Mouse (Mus musculus): ENCODE results near the gene Pik3ca. TPM values are rescaled to one million over a fixed set of nuclear protein-coding genes. Genes with fewer than 3 reads are reported as not detected.

The Pik3ca gene
- polyA plus RNA-seq, 1 experiment from 2014 or later: 8.2 TPM

GRCm38 (mm10) chr3:32495856-32496710, 98.6 kb downstream of the Pik3ca start:
- Histone ChIP-seq H3K9ac (ENCODE audit: low read length) (no peak overlapping the region), H3K4me2 (ENCODE audit: low read depth, low read length) (no peak overlapping the region), H3K36me3 (ENCODE audit: control insufficient read depth, insufficient read depth, low read length) (no peaks in the 10 kb centered on the region), H3K4me1 (ENCODE audit: control insufficient read depth, insufficient read depth, low read length) (peaks cover 9% of the 10 kb centered on the region), H3K4me3 (replicated peaks; ENCODE audit: low read length) (no peak overlapping the region), H3K27me3 (ENCODE audit: control insufficient read depth, insufficient read depth, low read length) (no peaks in the 10 kb centered on the region), H3K27ac (ENCODE audit: low read length) (no peak overlapping the region; the same call in 1 of the 2 replicates), H3K9me3 (replicated peaks; ENCODE audit: control insufficient read depth, low read length) (no peaks in the 10 kb centered on the region)
- ATAC-seq (ENCODE audit: insufficient read depth, low FRiP score): peak; percentile 49; the same call in 1 of the 2 replicates
- 42% methylated on average over 8 of the region's 8 CpGs for WGBS

GRCm38 (mm10) chr3:32496711-32497070, 99.2 kb downstream of the Pik3ca start:
- no peak for ATAC-seq (ENCODE audit: insufficient read depth, low FRiP score)
- H3K4me2 ChIP-seq (ENCODE audit: low read depth, low read length): no peak overlapping the region
- H3K9ac ChIP-seq (ENCODE audit: low read length): no peak overlapping the region
- WGBS: 89% methylated on average over 1 of the region's 1 CpGs
- no peak overlapping the region for H3K4me3 ChIP-seq (replicated peaks; ENCODE audit: low read length)
- no peaks in the 10 kb centered on the region for H3K36me3 ChIP-seq (ENCODE audit: control insufficient read depth, insufficient read depth, low read length)
- no peaks in the 10 kb centered on the region for H3K9me3 ChIP-seq (replicated peaks; ENCODE audit: control insufficient read depth, low read length)
- H3K27me3 ChIP-seq (ENCODE audit: control insufficient read depth, insufficient read depth, low read length): no peaks in the 10 kb centered on the region
- peaks cover 9% of the 10 kb centered on the region for H3K4me1 ChIP-seq (ENCODE audit: control insufficient read depth, insufficient read depth, low read length)
- H3K27ac ChIP-seq (ENCODE audit: low read length): no peak overlapping the region; the same call in 1 of the 2 replicates

- peaks cover 9% of the 10 kb centered on the region for H3K4me1 ChIP-seq (ENCODE audit: control insufficient read depth, insufficient read depth, low read length)
- H3K36me3 ChIP-seq (ENCODE audit: control insufficient read depth, insufficient read depth, low read length): no peaks in the 10 kb centered on the region
- H3K9me3 ChIP-seq (replicated peaks; ENCODE audit: control insufficient read depth, low read length): no peaks in the 10 kb centered on the region
- H3K4me2 ChIP-seq (ENCODE audit: low read depth, low read length): no peak overlapping the region
- no peak overlapping the region for H3K4me3 ChIP-seq (replicated peaks; ENCODE audit: low read length)
- ATAC-seq (ENCODE audit: insufficient read depth, low FRiP score): no peak
- H3K27ac ChIP-seq (ENCODE audit: low read length): no peak overlapping the region
- 86% methylated on average over 2 of the region's 2 CpGs for WGBS
- H3K9ac ChIP-seq (ENCODE audit: low read length): no peak overlapping the region
- H3K27me3 ChIP-seq (ENCODE audit: control insufficient read depth, insufficient read depth, low read length): no peaks in the 10 kb centered on the region
Measured at GRCm38 (mm10) chr3:32500346-32500745, 102.9 kb downstream of the Pik3ca start.

GRCm38 (mm10) chr3:32505841-32506240, 108.4 kb downstream of the Pik3ca start:
- ATAC-seq (ENCODE audit: insufficient read depth, low FRiP score): no peak
- 60% methylated on average over 3 of the region's 3 CpGs for WGBS
- Histone ChIP-seq H3K27ac (ENCODE audit: low read length) (no peak overlapping the region), H3K9ac (ENCODE audit: low read length) (no peak overlapping the region), H3K4me1 (ENCODE audit: control insufficient read depth, insufficient read depth, low read length) (peaks cover 3% of the 10 kb centered on the region; the same call in 1 of the 2 replicates), H3K36me3 (ENCODE audit: control insufficient read depth, insufficient read depth, low read length) (no peaks in the 10 kb centered on the region), H3K27me3 (ENCODE audit: control insufficient read depth, insufficient read depth, low read length) (no peaks in the 10 kb centered on the region), H3K4me3 (replicated peaks; ENCODE audit: low read length) (no peak overlapping the region), H3K4me2 (ENCODE audit: low read depth, low read length) (no peak overlapping the region), H3K9me3 (replicated peaks; ENCODE audit: control insufficient read depth, low read length) (no peaks in the 10 kb centered on the region)

- Histone ChIP-seq H3K9me3 (replicated peaks; ENCODE audit: control insufficient read depth, low read length) (no peaks in the 10 kb centered on the region), H3K9ac (ENCODE audit: low read length) (no peak overlapping the region), H3K4me3 (replicated peaks; ENCODE audit: low read length) (no peak overlapping the region), H3K36me3 (ENCODE audit: control insufficient read depth, insufficient read depth, low read length) (no peaks in the 10 kb centered on the region), H3K4me2 (ENCODE audit: low read depth, low read length) (no peak overlapping the region), H3K4me1 (ENCODE audit: control insufficient read depth, insufficient read depth, low read length) (peaks cover 5% of the 10 kb centered on the region; the same call in 1 of the 2 replicates), H3K27me3 (ENCODE audit: control insufficient read depth, insufficient read depth, low read length) (no peaks in the 10 kb centered on the region), H3K27ac (ENCODE audit: low read length) (no peak overlapping the region)
- WGBS: 63% methylated on average over 11 of the region's 11 CpGs
- no peak for ATAC-seq (ENCODE audit: insufficient read depth, low FRiP score)
Measured at GRCm38 (mm10) chr3:32506366-32507225, 109.1 kb downstream of the Pik3ca start.

GRCm38 (mm10) chr3:32508666-32509324, 111.3 kb downstream of the Pik3ca start:
- Histone ChIP-seq H3K9me3 (replicated peaks; ENCODE audit: control insufficient read depth, low read length) (no peaks in the 10 kb centered on the region), H3K27ac (ENCODE audit: low read length) (no peak overlapping the region), H3K4me2 (ENCODE audit: low read depth, low read length) (peak overlapping the region; percentile 64), H3K27me3 (ENCODE audit: control insufficient read depth, insufficient read depth, low read length) (no peaks in the 10 kb centered on the region), H3K4me3 (replicated peaks; ENCODE audit: low read length) (0 out of 2 replicates have a peak overlapping the region, but pooled peaks have one; percentile 13), H3K9ac (ENCODE audit: low read length) (0 out of 2 replicates have a peak overlapping the region, but pooled peaks have one; percentile 17), H3K36me3 (ENCODE audit: control insufficient read depth, insufficient read depth, low read length) (no peaks in the 10 kb centered on the region), H3K4me1 (ENCODE audit: control insufficient read depth, insufficient read depth, low read length) (peaks cover 15% of the 10 kb centered on the region; the same call in 1 of the 2 replicates)
- WGBS: 1% methylated on average over 17 of the region's 17 CpGs
- no peak for ATAC-seq (ENCODE audit: insufficient read depth, low FRiP score)

GRCm38 (mm10) chr3:32509496-32510374, 112.3 kb downstream of the Pik3ca start, which contains the start of gene Zfp639:
Zfp639 (plus strand) TSS chr3:32510259.
- H3K27me3 ChIP-seq (ENCODE audit: control insufficient read depth, insufficient read depth, low read length): no peaks in the 10 kb centered on the region
- peak within 1 kb of the TSS; percentile 94 for H3K9ac ChIP-seq (ENCODE audit: low read length)
- H3K4me2 ChIP-seq (ENCODE audit: low read depth, low read length): peak within 1 kb of the TSS; percentile 64
- whole genome bisulfite sequencing: 6% methylated on average over 24 of the region's 24 CpGs
- H3K36me3 ChIP-seq (ENCODE audit: control insufficient read depth, insufficient read depth, low read length): no peaks in the 10 kb centered on the region
- peak within 1 kb of the TSS; percentile 84 for H3K27ac ChIP-seq (ENCODE audit: low read length)
- peak; percentile 54; the same call in 1 of the 2 replicates for ATAC-seq (ENCODE audit: insufficient read depth, low FRiP score)
- peak within 1 kb of the TSS; percentile 77 for H3K4me3 ChIP-seq (replicated peaks; ENCODE audit: low read length)
- H3K4me1 ChIP-seq (ENCODE audit: control insufficient read depth, insufficient read depth, low read length): peaks cover 15% of the 10 kb centered on the region; the same call in 1 of the 2 replicates
- H3K9me3 ChIP-seq (replicated peaks; ENCODE audit: control insufficient read depth, low read length): no peaks in the 10 kb centered on the region

Data from stomach, embryonic 16.5 days (tissue).